Mouse (Mus musculus): Measurements from ENCODE around the gene Med26. TPM values are rescaled to one million over a fixed set of nuclear protein-coding genes. Genes with fewer than 3 reads are reported as not detected.
A peak's percentile ranks its signal among the peaks of the same experiment; 100 is the strongest.

Med26 gene
- polyA plus RNA-seq, 1 experiment: 10.3 TPM

DNA sequence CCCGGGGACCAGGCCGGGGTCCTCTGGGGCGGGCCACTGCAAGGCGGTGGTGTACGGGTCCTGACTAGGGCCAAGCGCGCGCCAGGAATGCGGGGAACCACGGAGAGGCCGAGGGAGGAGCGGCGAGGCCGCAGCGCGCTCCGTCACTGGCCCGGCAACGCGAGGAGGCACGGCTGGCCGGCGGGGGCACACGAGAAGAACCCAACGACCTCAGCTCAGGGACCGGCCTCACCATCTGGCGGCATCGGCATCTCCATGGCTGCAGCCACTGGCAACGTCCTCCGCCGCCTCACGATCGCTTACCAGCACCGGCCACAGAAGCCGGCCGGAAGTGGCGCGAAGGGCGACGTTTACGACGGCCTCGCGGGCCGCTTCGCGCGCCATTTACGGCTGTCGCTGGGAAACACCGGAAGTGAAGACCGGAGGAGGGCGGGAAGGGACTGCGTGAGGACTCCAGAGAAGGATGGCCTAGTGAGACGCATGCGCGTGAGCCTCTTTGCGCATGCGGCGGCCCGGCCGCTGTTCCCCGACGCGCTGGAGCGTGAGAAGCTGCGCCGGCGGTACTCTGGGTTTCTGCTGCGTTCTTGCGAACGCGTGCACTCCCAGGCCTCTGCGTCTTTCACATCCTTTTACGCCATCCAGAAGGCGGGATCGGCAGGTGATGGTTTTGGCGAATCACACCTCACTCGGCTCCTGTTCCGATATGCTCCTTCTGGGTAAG lies 73.1 kb downstream of the Med26 start, which contains the start of gene Cherp:
Gene Cherp, minus strand, starts transcription at position 401 of the 721 bp plus-strand sequence.
- WGBS: under 1% methylated on average over 80 of the region's 80 CpGs
- peak within 1 kb of the TSS; percentile 79 for H3K4me3 ChIP-seq (replicated peaks; ENCODE audit: insufficient read depth, low read depth, low read length)
- DNase-seq: peak; percentile 97 to 99
- peaks cover 8% of the 10 kb centered on the region; the same call in 1 of the 2 replicates for H3K4me1 ChIP-seq (ENCODE audit: control insufficient read depth, insufficient read depth, low read length)
- H3K27ac ChIP-seq (ENCODE audit: insufficient read depth, low read length): peak within 1 kb of the TSS; percentile 79
- H3K27me3 ChIP-seq (ENCODE audit: control insufficient read depth, insufficient read depth, low read length): no peaks in the 10 kb centered on the region
- TF ChIP-seq POLR2A (IDR thresholded peaks at IDR 0.05; ENCODE audit: borderline replicate concordance, insufficient read depth, low read length) (peak; percentile 88), CTCF (IDR thresholded peaks at IDR 0.05; ENCODE audit: borderline replicate concordance, insufficient read depth, low read depth, low read length) (no peak)

DNA sequence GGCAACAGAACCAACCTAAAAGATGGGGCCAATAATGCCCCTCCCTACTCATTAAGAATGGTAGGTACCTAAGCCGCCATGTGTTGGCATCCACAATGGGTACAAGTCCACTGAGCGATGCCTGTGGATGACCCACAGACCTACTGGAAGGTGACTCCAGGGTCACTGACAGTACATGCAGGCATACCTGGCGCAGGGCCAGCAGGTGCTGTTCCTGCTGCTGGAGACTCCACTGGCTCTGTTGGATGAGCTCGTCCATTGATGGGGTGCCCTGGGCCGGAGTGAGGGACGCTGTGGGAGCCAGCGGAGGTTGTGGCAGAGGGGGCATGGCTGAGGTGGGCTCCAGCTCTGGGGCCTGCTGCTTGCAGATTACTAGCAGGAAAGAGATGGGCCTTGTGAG lies 77.4 kb downstream of the Med26 start:
- Histone ChIP-seq H3K4me3 (replicated peaks; ENCODE audit: insufficient read depth, low read depth, low read length) (no peak overlapping the region), H3K27ac (ENCODE audit: insufficient read depth, low read length) (no peak overlapping the region), H3K4me1 (ENCODE audit: control insufficient read depth, insufficient read depth, low read length) (peaks cover 3% of the 10 kb centered on the region; the same call in 1 of the 2 replicates), H3K27me3 (ENCODE audit: control insufficient read depth, insufficient read depth, low read length) (no peaks in the 10 kb centered on the region)
- WGBS: 85% methylated on average over 7 of the region's 7 CpGs
- TF ChIP-seq CTCF (IDR thresholded peaks at IDR 0.05; ENCODE audit: borderline replicate concordance, insufficient read depth, low read depth, low read length) (no peak), POLR2A (IDR thresholded peaks at IDR 0.05; ENCODE audit: borderline replicate concordance, insufficient read depth, low read length) (no peak)
- DNase-seq: no peak

DNA sequence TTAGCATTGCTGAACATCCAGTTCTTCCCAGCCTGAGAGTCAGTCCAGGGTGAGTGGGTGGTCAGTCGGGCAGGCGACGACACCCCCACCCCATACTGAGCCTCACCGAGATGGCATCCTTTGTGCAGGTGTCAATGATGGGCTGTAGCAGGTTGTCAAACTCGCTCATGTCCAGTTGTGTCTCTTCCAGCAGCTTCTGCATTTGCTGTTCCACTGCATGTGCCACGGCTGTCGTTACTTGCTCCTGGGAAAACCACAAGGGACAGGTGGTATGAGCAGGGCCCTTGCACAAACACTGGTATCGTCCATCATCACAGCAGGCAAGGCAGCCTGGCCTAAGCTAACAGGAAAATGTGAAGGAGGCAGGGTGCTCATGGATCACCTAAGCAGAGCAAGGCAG lies 78.1 kb downstream of the Med26 start:
- Histone ChIP-seq H3K4me3 (replicated peaks; ENCODE audit: insufficient read depth, low read depth, low read length) (no peak overlapping the region), H3K27ac (ENCODE audit: insufficient read depth, low read length) (no peak overlapping the region), H3K27me3 (ENCODE audit: control insufficient read depth, insufficient read depth, low read length) (no peaks in the 10 kb centered on the region), H3K4me1 (ENCODE audit: control insufficient read depth, insufficient read depth, low read length) (peaks cover 3% of the 10 kb centered on the region; the same call in 1 of the 2 replicates)
- WGBS: 89% methylated on average over 8 of the region's 8 CpGs
- no peak for DNase-seq
- no peak for TF ChIP-seq CTCF (IDR thresholded peaks at IDR 0.05; ENCODE audit: borderline replicate concordance, insufficient read depth, low read depth, low read length)
- TF ChIP-seq POLR2A (IDR thresholded peaks at IDR 0.05; ENCODE audit: borderline replicate concordance, insufficient read depth, low read length): no peak

- no peak for DNase-seq
- 82% methylated on average over 2 of the region's 2 CpGs for WGBS
- H3K4me3 ChIP-seq (replicated peaks; ENCODE audit: insufficient read depth, low read depth, low read length): no peak overlapping the region
- TF ChIP-seq POLR2A (IDR thresholded peaks at IDR 0.05; ENCODE audit: borderline replicate concordance, insufficient read depth, low read length) (no peak), CTCF (IDR thresholded peaks at IDR 0.05; ENCODE audit: borderline replicate concordance, insufficient read depth, low read depth, low read length) (no peak)
- H3K27ac ChIP-seq (ENCODE audit: insufficient read depth, low read length): no peak overlapping the region
- H3K27me3 ChIP-seq (ENCODE audit: control insufficient read depth, insufficient read depth, low read length): no peaks in the 10 kb centered on the region
- H3K4me1 ChIP-seq (ENCODE audit: control insufficient read depth, insufficient read depth, low read length): peaks cover 3% of the 10 kb centered on the region; the same call in 1 of the 2 replicates
These were observed 78.8 kb downstream of the Med26 start for GRCm38 (mm10) chr8:72469243-72469642.

- Histone ChIP-seq H3K27ac (ENCODE audit: insufficient read depth, low read length) (no peak overlapping the region), H3K4me1 (ENCODE audit: control insufficient read depth, insufficient read depth, low read length) (no peaks in the 10 kb centered on the region), H3K27me3 (ENCODE audit: control insufficient read depth, insufficient read depth, low read length) (no peaks in the 10 kb centered on the region), H3K4me3 (replicated peaks; ENCODE audit: insufficient read depth, low read depth, low read length) (no peak overlapping the region)
- no peak for DNase-seq
- WGBS: 93% methylated on average over 10 of the region's 10 CpGs
- TF ChIP-seq POLR2A (IDR thresholded peaks at IDR 0.05; ENCODE audit: borderline replicate concordance, insufficient read depth, low read length) (no peak), CTCF (IDR thresholded peaks at IDR 0.05; ENCODE audit: borderline replicate concordance, insufficient read depth, low read depth, low read length) (no peak)
These were observed 83.9 kb downstream of the Med26 start for GRCm38 (mm10) chr8:72464211-72464610.

GRCm38 (mm10) chr8:72459881-72460533 lies 88.1 kb downstream of the Med26 start:
- 87% methylated on average over 4 of the region's 4 CpGs for WGBS
- DNase-seq: no peak
- TF ChIP-seq POLR2A (IDR thresholded peaks at IDR 0.05; ENCODE audit: borderline replicate concordance, insufficient read depth, low read length) (no peak), CTCF (IDR thresholded peaks at IDR 0.05; ENCODE audit: borderline replicate concordance, insufficient read depth, low read depth, low read length) (no peak)
- Histone ChIP-seq H3K27me3 (ENCODE audit: control insufficient read depth, insufficient read depth, low read length) (no peaks in the 10 kb centered on the region), H3K27ac (ENCODE audit: insufficient read depth, low read length) (no peak overlapping the region), H3K4me3 (replicated peaks; ENCODE audit: insufficient read depth, low read depth, low read length) (no peak overlapping the region), H3K4me1 (ENCODE audit: control insufficient read depth, insufficient read depth, low read length) (no peaks in the 10 kb centered on the region)

GRCm38 (mm10) chr8:72458457-72458856 lies 89.6 kb downstream of the Med26 start:
- no peak for DNase-seq
- no peaks in the 10 kb centered on the region for H3K27me3 ChIP-seq (ENCODE audit: control insufficient read depth, insufficient read depth, low read length)
- WGBS: 76% methylated on average over 6 of the region's 6 CpGs
- no peaks in the 10 kb centered on the region for H3K4me1 ChIP-seq (ENCODE audit: control insufficient read depth, insufficient read depth, low read length)
- H3K27ac ChIP-seq (ENCODE audit: insufficient read depth, low read length): no peak overlapping the region
- no peak overlapping the region for H3K4me3 ChIP-seq (replicated peaks; ENCODE audit: insufficient read depth, low read depth, low read length)
- TF ChIP-seq CTCF (IDR thresholded peaks at IDR 0.05; ENCODE audit: borderline replicate concordance, insufficient read depth, low read depth, low read length) (no peak), POLR2A (IDR thresholded peaks at IDR 0.05; ENCODE audit: borderline replicate concordance, insufficient read depth, low read length) (no peak)

DNA sequence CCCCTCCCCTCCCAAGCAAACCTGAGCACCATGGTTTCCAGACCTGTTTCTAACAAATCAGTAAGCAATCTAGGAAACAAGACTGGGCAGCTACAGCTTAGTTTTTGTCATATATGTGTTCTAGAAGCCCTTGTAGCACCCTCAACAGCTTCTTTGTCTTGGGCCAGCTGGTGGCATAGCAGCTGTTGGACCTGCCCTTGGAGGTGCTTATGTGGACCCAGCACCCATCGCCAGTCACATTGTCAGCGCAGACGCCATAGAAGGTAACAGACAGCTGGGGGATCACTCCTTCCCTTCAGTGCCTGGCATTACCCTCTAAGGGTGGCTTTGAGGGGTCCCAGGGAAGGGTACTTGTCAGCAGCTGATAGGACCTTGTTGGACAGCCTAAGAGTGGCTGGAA lies 90.3 kb downstream of the Med26 start:
- H3K4me1 ChIP-seq (ENCODE audit: control insufficient read depth, insufficient read depth, low read length): no peaks in the 10 kb centered on the region
- H3K27me3 ChIP-seq (ENCODE audit: control insufficient read depth, insufficient read depth, low read length): no peaks in the 10 kb centered on the region
- H3K4me3 ChIP-seq (replicated peaks; ENCODE audit: insufficient read depth, low read depth, low read length): no peak overlapping the region
- 90% methylated on average over 3 of the region's 3 CpGs for WGBS
- no peak overlapping the region for H3K27ac ChIP-seq (ENCODE audit: insufficient read depth, low read length)
- no peak for DNase-seq
- TF ChIP-seq CTCF (IDR thresholded peaks at IDR 0.05; ENCODE audit: borderline replicate concordance, insufficient read depth, low read depth, low read length): no peak
- TF ChIP-seq POLR2A (IDR thresholded peaks at IDR 0.05; ENCODE audit: borderline replicate concordance, insufficient read depth, low read length): no peak

Measured in cerebellum, adult 2 months (tissue).